Mouse (Mus musculus) bone marrow macrophage, adult 2 months (primary cell): Measurements from ENCODE around the gene Rasa4.

Experiments
- CTCF ChIP-seq: IDR thresholded peaks from 2 replicates; pipeline ENCODE4 v1.5.1; 2012; ENCODE audit warnings: low read depth, mild to moderate bottlenecking, low read length, moderate library complexity
- POLR2A ChIP-seq: IDR thresholded peaks from 2 replicates; pipeline ENCODE4 v1.6.1; 2012; ENCODE audit warnings: mild to moderate bottlenecking, low read depth, low read length, borderline replicate concordance

- TF ChIP-seq CTCF = peak; percentile 39
- TF ChIP-seq POLR2A = no peak
Measured at GRCm38 (mm10) chr5:136102099-136102820, 18.5 kb downstream of the Rasa4 start.
